ENCODE assay signal across 12 mouse cellular contexts in genomic region chr11:50269163-50269562, GRCm38 (mm10). TPM values are rescaled to one million over a fixed set of nuclear protein-coding genes. Genes with fewer than 3 reads are reported as not detected.
DNase-seq lines count a peak whose midpoint lies in the region; ATAC-seq and TF ChIP-seq lines count a peak whose summit lies in the region.
"Had no signal": no experiment of that assay in that cellular context is flagged by ENCODE, and none has a peak within 500 bp of the region (broad histone marks: within the 10 kb centered on the region; RNA-seq: fewer than 3 reads in every experiment).

No protein-coding gene starts in this region.

- TF ChIP-seq CTCF in intestine, postnatal 0 days (IDR thresholded peaks at IDR 0.05; ENCODE audit: low read depth) = peak; percentile 70
- 0 out of 2 replicates have a peak, but pooled peaks have one; percentile 24 for TF ChIP-seq CTCF in G1E (IDR thresholded peaks at IDR 0.05; ENCODE audit: low read depth, low read length)

- H3K9me3 ChIP-seq in intestine, postnatal 0 days (ENCODE audit: control insufficient read depth) = no peaks in the 10 kb centered on the region
- no peaks in the 10 kb centered on the region for H3K9me3 ChIP-seq in intestine, embryonic 15.5 days
- no peaks in the 10 kb centered on the region for H3K9me3 ChIP-seq in G1E (replicated peaks)
- H3K9me3 ChIP-seq: forebrain, embryonic 13.5 days had no signal

- no peaks in the 10 kb centered on the region for H3K27me3 ChIP-seq in intestine, postnatal 0 days (replicated peaks; ENCODE audit: control insufficient read depth, insufficient read depth, low read length)
- H3K27me3 ChIP-seq in intestine, embryonic 15.5 days (replicated peaks) = no peaks in the 10 kb centered on the region
- H3K27me3 ChIP-seq in G1E (ENCODE audit: insufficient read depth, low read length) = no peaks in the 10 kb centered on the region
- H3K27me3 ChIP-seq: forebrain, embryonic 13.5 days; megakaryocyte, embryonic 14.5 days had no signal

- DNase-seq in B cell, adult 2 months = peak; percentile 75 to 79
- no peak for DNase-seq in G1E (ENCODE audit: low spot score)
- peak; percentile 27 for DNase-seq in lung, postnatal 25 days (ENCODE audit: low spot score)
- no peak for DNase-seq in urinary bladder, postnatal 14 days (ENCODE audit: low spot score)
- no peak for DNase-seq in urinary bladder, postnatal 25 days (ENCODE audit: low spot score)
- DNase-seq in heart, adult 9 months (ENCODE audit: low spot score in 2 of 2) = no peak
- DNase-seq: right cerebral cortex, postnatal 25 days had no signal

- no peak overlapping the region for H3K9ac ChIP-seq in intestine, postnatal 0 days (ENCODE audit: low read depth, low read length)
- no peak overlapping the region for H3K9ac ChIP-seq in intestine, embryonic 15.5 days
- H3K9ac ChIP-seq: forebrain, embryonic 13.5 days had no signal

- 75% methylated on average over 2 of the region's 2 CpGs for WGBS in intestine, postnatal 0 days
- WGBS in intestine, embryonic 15.5 days = 83% methylated on average over 2 of the region's 2 CpGs

- H3K27ac ChIP-seq in intestine, postnatal 0 days (ENCODE audit: low read depth, low read length) = no peak overlapping the region
- no peak overlapping the region for H3K27ac ChIP-seq in intestine, embryonic 15.5 days
- H3K27ac ChIP-seq: forebrain, embryonic 13.5 days had no signal

- no peak for ATAC-seq in intestine, postnatal 0 days
- ATAC-seq in intestine, embryonic 15.5 days = no peak
- ATAC-seq in G1E (ENCODE audit: extremely low read depth, insufficient number of reproducible peaks, low FRiP score, poor library complexity, severe bottlenecking) = no peak
- ATAC-seq: forebrain, embryonic 13.5 days; intestine, embryonic 16.5 days had no signal

- peaks cover 24% of the 10 kb centered on the region for H3K36me3 ChIP-seq in intestine, postnatal 0 days (ENCODE audit: control insufficient read depth, insufficient read depth)
- H3K36me3 ChIP-seq in intestine, embryonic 15.5 days = peaks cover 17% of the 10 kb centered on the region; the same call in 1 of the 2 replicates
- peaks cover 90% of the 10 kb centered on the region for H3K36me3 ChIP-seq in G1E (replicated peaks)

- no peak overlapping the region for H3K4me3 ChIP-seq in intestine, postnatal 0 days (ENCODE audit: low read depth, low read length)
- H3K4me3 ChIP-seq in intestine, embryonic 15.5 days (replicated peaks) = no peak overlapping the region
- H3K4me3 ChIP-seq in G1E (ENCODE audit: low read depth, low read length) = no peak overlapping the region
- H3K4me3 ChIP-seq: forebrain, embryonic 13.5 days; megakaryocyte, embryonic 14.5 days had no signal

- no peak overlapping the region for H3K4me2 ChIP-seq in intestine, postnatal 0 days (replicated peaks; ENCODE audit: low read depth)
- no peak overlapping the region for H3K4me2 ChIP-seq in intestine, embryonic 15.5 days (replicated peaks)
- H3K4me2 ChIP-seq: forebrain, embryonic 13.5 days had no signal

- H3K4me1 ChIP-seq in intestine, postnatal 0 days (replicated peaks; ENCODE audit: control insufficient read depth, insufficient read depth, low read length) = no peaks in the 10 kb centered on the region
- H3K4me1 ChIP-seq in intestine, embryonic 15.5 days (replicated peaks) = no peaks in the 10 kb centered on the region
- peaks cover 18% of the 10 kb centered on the region for H3K4me1 ChIP-seq in G1E (ENCODE audit: insufficient read depth, low read depth, low read length)

RNA-seq across cellular contexts. Expression of gene Maml1, which starts 22.9 kb away (rescaled TPM):
- 2.5 and 2.6 TPM in 2 replicates for polyA plus RNA-seq in intestine, postnatal 0 days (2015; fragmentation: Nextera tagmentation; extraction: Ambion mirVana)
- polyA plus RNA-seq in intestine, embryonic 15.5 days (2015; fragmentation: Nextera tagmentation; extraction: Ambion mirVana) = 4.1 and 4.3 TPM in 2 replicates
- total RNA-seq in G1E (2014; fragmentation: Nextera tagmentation) (34.4 and 44.8 TPM in 2 replicates), G1E (2017) (5.5 and 6.1 TPM in 2 replicates)
- 15.2 and 17.8 TPM in 2 replicates for polyA plus RNA-seq in G1E (2012)

RNA-seq across cellular contexts. Expression of gene Ltc4s, which starts 30.7 kb away (rescaled TPM):
- 39.5 and 54.4 TPM in 2 replicates for polyA plus RNA-seq in intestine, postnatal 0 days (2015; fragmentation: Nextera tagmentation; extraction: Ambion mirVana)
- polyA plus RNA-seq in intestine, embryonic 15.5 days (2015; fragmentation: Nextera tagmentation; extraction: Ambion mirVana) = 3.9 and 4.2 TPM in 2 replicates
- not detected in 2 replicates for total RNA-seq in G1E (2014; fragmentation: Nextera tagmentation)
- total RNA-seq in G1E (2017) = not detected in 2 replicates
- polyA plus RNA-seq in G1E (2012) = not detected in 2 replicates

RNA-seq across cellular contexts. Expression of gene Canx, which starts 56.3 kb away (rescaled TPM):
- polyA plus RNA-seq in intestine, postnatal 0 days (2015; fragmentation: Nextera tagmentation; extraction: Ambion mirVana) = 181 and 187 TPM in 2 replicates
- 358 and 379 TPM in 2 replicates for polyA plus RNA-seq in intestine, embryonic 15.5 days (2015; fragmentation: Nextera tagmentation; extraction: Ambion mirVana)
- total RNA-seq in G1E (2014; fragmentation: Nextera tagmentation) (369 and 385 TPM in 2 replicates), G1E (2017) (393 and 558 TPM in 2 replicates)
- polyA plus RNA-seq in G1E (2012) = 39.0 and 61.0 TPM in 2 replicates

RNA-seq across cellular contexts. Expression of gene Mgat4b, which starts 58.5 kb away (rescaled TPM):
- 33.2 and 35.0 TPM in 2 replicates for polyA plus RNA-seq in intestine, postnatal 0 days (2015; fragmentation: Nextera tagmentation; extraction: Ambion mirVana)
- polyA plus RNA-seq in intestine, embryonic 15.5 days (2015; fragmentation: Nextera tagmentation; extraction: Ambion mirVana) = 29.5 and 31.5 TPM in 2 replicates
- total RNA-seq in G1E (2014; fragmentation: Nextera tagmentation) (18.4 and 24.2 TPM in 2 replicates), G1E (2017) (15.6 and 18.3 TPM in 2 replicates)
- polyA plus RNA-seq in G1E (2012) = 106 and 120 TPM in 2 replicates

RNA-seq across cellular contexts. Expression of gene Sqstm1, which starts 58.5 kb away (rescaled TPM):
- 197 and 213 TPM in 2 replicates for polyA plus RNA-seq in intestine, postnatal 0 days (2015; fragmentation: Nextera tagmentation; extraction: Ambion mirVana)
- 189 and 205 TPM in 2 replicates for polyA plus RNA-seq in intestine, embryonic 15.5 days (2015; fragmentation: Nextera tagmentation; extraction: Ambion mirVana)
- total RNA-seq in G1E (2014; fragmentation: Nextera tagmentation) (118 and 252 TPM in 2 replicates), G1E (2017) (663 and 687 TPM in 2 replicates)
- polyA plus RNA-seq in G1E (2012) = 134 and 138 TPM in 2 replicates

Comparison
In these comparisons a context has a peak if more than half of its experiments do, and no peak if none do; other contexts are left out.
1. DNase-seq: peak in B cell, adult 2 months (2 of 2) and lung, postnatal 25 days (single experiment); none in G1E (single experiment), urinary bladder, postnatal 14 days (single experiment), urinary bladder, postnatal 25 days (single experiment) and heart, adult 9 months (0 of 2).